Mouse (Mus musculus): ENCODE measurements around the gene Nmnat3.

GRCm38 (mm10) chr9:98280162-98280561, 7.1 kb upstream of the Nmnat3 start:
- no peak for TF ChIP-seq CTCF (IDR thresholded peaks at IDR 0.05; ENCODE audit: low read depth)
- TF ChIP-seq EP300 (optimal IDR thresholded peaks at IDR 0.05), result no peak

Data from stomach, postnatal 0 days (tissue).